Mouse (Mus musculus) intestine, embryonic 15.5 days (tissue): ENCODE data around the gene Nrxn3. TPM values are rescaled to one million over a fixed set of nuclear protein-coding genes. Genes with fewer than 3 reads are reported as not detected.

ENCODE experiments used
- ATAC-seq: fragments of 200-750 bp; cut with Nextera tagmentation; 2 replicates; pipeline ENCODE4 v1.8.0; 2017; ENCODE audit warnings: moderate TSS enrichment, moderate library complexity
- H3K27ac ChIP-seq: fragments of 300-500 bp; sonication (generic); 2 replicates; pipeline ENCODE4 v1.5.1; 2015; ENCODE audit warnings: mild to moderate bottlenecking, inconsistent platforms
- H3K27me3 ChIP-seq: fragments of 300-500 bp; sonication (generic); replicated peaks from 2 replicates; pipeline ENCODE4 v1.6.1; 2015; ENCODE audit warnings: inconsistent platforms
- H3K36me3 ChIP-seq: fragments of 300-500 bp; sonication (generic); 2 replicates; pipeline ENCODE4 v1.6.1; 2015; ENCODE audit warnings: inconsistent platforms
- H3K4me1 ChIP-seq: fragments of 300-500 bp; sonication (generic); replicated peaks from 2 replicates; pipeline ENCODE4 v1.6.1; 2015; ENCODE audit warnings: inconsistent platforms
- H3K4me2 ChIP-seq: fragments of 300-500 bp; sonication (generic); replicated peaks from 2 replicates; pipeline ENCODE4 v1.6.1; 2015; ENCODE audit warnings: mild to moderate bottlenecking, inconsistent platforms
- H3K4me3 ChIP-seq: fragments of 300-500 bp; sonication (generic); replicated peaks from 2 replicates; pipeline ENCODE4 v1.5.1; 2015; ENCODE audit warnings: inconsistent platforms
- H3K9ac ChIP-seq: fragments of 300-500 bp; sonication (generic); 2 replicates; pipeline ENCODE4 v1.6.1; 2015; ENCODE audit warnings: inconsistent platforms
- H3K9me3 ChIP-seq: fragments of 300-500 bp; sonication (generic); 2 replicates; pipeline ENCODE4 v1.6.1; 2016; ENCODE audit warnings: inconsistent platforms
- WGBS: fragments of 180-500 bp; shearing (Covaris S2); methylation state at CpG from one replicate; pipeline ENCODE4 v1.1.7; 2015; 5-methylcytosine and 5-hydroxymethylcytosine counted together
- polyA plus RNA-seq: library from polyadenylated mRNA; unstranded; fragments of >200 nt; fragmentation: Nextera tagmentation; extraction: Ambion mirVana; gene quantifications from 2 replicates; pipeline ENCODE4 v1.2.1, GENCODE M21; 2015

Nrxn3 gene
- polyA plus RNA-seq, 1 experiment from 2014 or later = 3.0 TPM

- no peak for ATAC-seq
- 86% methylated on average over 2 of the region's 2 CpGs for WGBS
- H3K4me1 ChIP-seq = no peaks in the 10 kb centered on the region
- no peak overlapping the region for H3K9ac ChIP-seq
- H3K4me2 ChIP-seq = no peak overlapping the region
- no peak overlapping the region for H3K27ac ChIP-seq
- no peak overlapping the region for H3K4me3 ChIP-seq
- no peaks in the 10 kb centered on the region for H3K9me3 ChIP-seq
- H3K27me3 ChIP-seq = no peaks in the 10 kb centered on the region
- no peaks in the 10 kb centered on the region for H3K36me3 ChIP-seq
Observed at GRCm38 (mm10) chr12:90268111-90268510, 1545.4 kb downstream of the Nrxn3 start.

- Histone ChIP-seq H3K4me3 (no peak overlapping the region), H3K4me2 (no peak overlapping the region), H3K9me3 (no peaks in the 10 kb centered on the region), H3K36me3 (no peaks in the 10 kb centered on the region), H3K27ac (no peak overlapping the region), H3K9ac (no peak overlapping the region), H3K27me3 (no peaks in the 10 kb centered on the region), H3K4me1 (no peaks in the 10 kb centered on the region)
- no peak for ATAC-seq
Observed at GRCm38 (mm10) chr12:90270763-90271379, 1548.2 kb downstream of the Nrxn3 start.

- WGBS = 81% methylated on average over 7 of the region's 7 CpGs
- ATAC-seq = no peak
Observed at GRCm38 (mm10) chr12:90274621-90275236, 1552.1 kb downstream of the Nrxn3 start.

GRCm38 (mm10) chr12:90281236-90281635 lies 1558.6 kb downstream of the Nrxn3 start:
- Histone ChIP-seq H3K4me1 (no peaks in the 10 kb centered on the region), H3K4me2 (no peak overlapping the region), H3K9ac (no peak overlapping the region), H3K4me3 (no peak overlapping the region), H3K36me3 (no peaks in the 10 kb centered on the region), H3K27ac (no peak overlapping the region), H3K9me3 (no peaks in the 10 kb centered on the region), H3K27me3 (no peaks in the 10 kb centered on the region)
- 69% methylated on average over 1 of the region's 1 CpGs for WGBS
- ATAC-seq = no peak

More at GRCm38 (mm10) chr12:90274621-90275236, 1552.1 kb downstream of the Nrxn3 start:
- Histone ChIP-seq H3K9ac (no peak overlapping the region), H3K9me3 (no peaks in the 10 kb centered on the region), H3K4me3 (no peak overlapping the region), H3K27ac (no peak overlapping the region), H3K4me1 (no peaks in the 10 kb centered on the region), H3K4me2 (no peak overlapping the region), H3K27me3 (no peaks in the 10 kb centered on the region), H3K36me3 (no peaks in the 10 kb centered on the region)

- H3K4me3 ChIP-seq = no peak overlapping the region
- H3K9ac ChIP-seq = no peak overlapping the region
- H3K27me3 ChIP-seq = no peaks in the 10 kb centered on the region
- no peak overlapping the region for H3K27ac ChIP-seq
- no peaks in the 10 kb centered on the region for H3K36me3 ChIP-seq
- no peak overlapping the region for H3K4me2 ChIP-seq
- WGBS = 83% methylated on average over 5 of the region's 5 CpGs
- ATAC-seq = no peak
- no peaks in the 10 kb centered on the region for H3K4me1 ChIP-seq
- H3K9me3 ChIP-seq = no peaks in the 10 kb centered on the region
Observed at GRCm38 (mm10) chr12:90283022-90283421, 1560.3 kb downstream of the Nrxn3 start.

GRCm38 (mm10) chr12:90302671-90303070 lies 1580.0 kb downstream of the Nrxn3 start:
- Histone ChIP-seq H3K9me3 (no peaks in the 10 kb centered on the region), H3K4me3 (no peak overlapping the region), H3K9ac (no peak overlapping the region), H3K36me3 (no peaks in the 10 kb centered on the region), H3K27me3 (no peaks in the 10 kb centered on the region), H3K4me1 (no peaks in the 10 kb centered on the region), H3K4me2 (no peak overlapping the region), H3K27ac (no peak overlapping the region)
- no peak for ATAC-seq
- WGBS = 45% methylated on average over 1 of the region's 1 CpGs

GRCm38 (mm10) chr12:90331806-90332205 lies 1609.1 kb downstream of the Nrxn3 start:
- Histone ChIP-seq H3K27ac (no peak overlapping the region), H3K9ac (no peak overlapping the region), H3K9me3 (no peaks in the 10 kb centered on the region), H3K4me2 (no peak overlapping the region), H3K4me3 (no peak overlapping the region), H3K27me3 (no peaks in the 10 kb centered on the region), H3K36me3 (no peaks in the 10 kb centered on the region), H3K4me1 (no peaks in the 10 kb centered on the region)
- 93% methylated on average over 15 of the region's 15 CpGs for WGBS
- ATAC-seq = no peak

GRCm38 (mm10) chr12:90332459-90332858 lies 1609.8 kb downstream of the Nrxn3 start:
- Histone ChIP-seq H3K4me3 (no peak overlapping the region), H3K27me3 (no peaks in the 10 kb centered on the region), H3K9ac (no peak overlapping the region), H3K4me2 (no peak overlapping the region), H3K36me3 (no peaks in the 10 kb centered on the region), H3K27ac (no peak overlapping the region), H3K9me3 (no peaks in the 10 kb centered on the region), H3K4me1 (no peaks in the 10 kb centered on the region)
- 87% methylated on average over 3 of the region's 3 CpGs for WGBS
- no peak for ATAC-seq

GRCm38 (mm10) chr12:90337496-90338228 lies 1615.0 kb downstream of the Nrxn3 start:
- H3K36me3 ChIP-seq = no peaks in the 10 kb centered on the region
- no peak overlapping the region for H3K4me3 ChIP-seq
- H3K27ac ChIP-seq = no peak overlapping the region
- H3K4me2 ChIP-seq = no peak overlapping the region
- no peaks in the 10 kb centered on the region for H3K4me1 ChIP-seq
- ATAC-seq = no peak
- no peak overlapping the region for H3K9ac ChIP-seq
- no peaks in the 10 kb centered on the region for H3K27me3 ChIP-seq
- no peaks in the 10 kb centered on the region for H3K9me3 ChIP-seq

GRCm38 (mm10) chr12:90338229-90338557 lies 1615.5 kb downstream of the Nrxn3 start:
- Histone ChIP-seq H3K27me3 (no peaks in the 10 kb centered on the region), H3K4me1 (no peaks in the 10 kb centered on the region), H3K9ac (no peak overlapping the region), H3K36me3 (no peaks in the 10 kb centered on the region), H3K4me2 (no peak overlapping the region), H3K27ac (no peak overlapping the region), H3K9me3 (no peaks in the 10 kb centered on the region), H3K4me3 (no peak overlapping the region)
- WGBS = 85% methylated on average over 3 of the region's 3 CpGs
- no peak for ATAC-seq
